Mouse (Mus musculus) large intestine, adult 2 months (tissue): ENCODE data around the gene Vwa8. TPM values are rescaled to one million over a fixed set of nuclear protein-coding genes. Genes with fewer than 3 reads are reported as not detected.

Experiments used
- DNase-seq: peaks from one replicate; pipeline ENCODE4 v3.0.0-alpha.2; 2012; ENCODE audit warnings: low read depth, low spot score
- WGBS: fragments of 180-500 bp; shearing (Covaris S2); methylation state at CpG from one replicate; pipeline ENCODE4 v1.1.7; 2018; 5-methylcytosine and 5-hydroxymethylcytosine counted together
- polyA plus RNA-seq: library from polyadenylated mRNA; depleted of rRNA; stranded (reverse); fragments of >200 nt; gene quantifications from 2 replicates; pipeline ENCODE4 v1.2.3, GENCODE M21; 2012; rRNA removed

The Vwa8 gene
- polyA plus RNA-seq, 1 experiment, result 12.2 TPM

DNA sequence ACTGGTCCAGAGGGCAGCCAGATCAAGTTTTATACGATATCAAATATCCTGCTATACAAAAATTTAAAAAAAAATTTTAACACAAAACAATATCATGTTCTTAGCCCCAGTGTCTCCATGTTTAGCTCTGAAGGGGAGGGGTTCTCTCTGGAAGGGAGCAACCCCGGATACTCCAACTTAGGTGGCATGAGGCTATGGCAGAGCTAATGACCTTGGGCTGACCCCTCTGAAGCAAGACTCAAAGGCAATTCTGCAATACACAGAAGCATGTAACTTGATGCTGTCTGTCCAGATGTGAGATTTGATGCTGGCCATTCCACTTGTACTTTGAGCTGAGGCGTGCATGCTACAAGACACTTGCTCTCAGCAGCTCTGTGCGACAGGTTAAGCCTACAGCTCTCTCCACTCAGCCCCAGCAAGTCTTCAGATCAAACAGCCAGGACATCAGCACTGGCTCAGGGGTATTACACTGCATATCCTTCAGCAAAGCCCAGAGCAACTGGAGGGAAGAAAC lies 392.3 kb downstream of the Vwa8 start:
- no peak for DNase-seq
- 78% methylated on average over 4 of the region's 4 CpGs for WGBS

DNA sequence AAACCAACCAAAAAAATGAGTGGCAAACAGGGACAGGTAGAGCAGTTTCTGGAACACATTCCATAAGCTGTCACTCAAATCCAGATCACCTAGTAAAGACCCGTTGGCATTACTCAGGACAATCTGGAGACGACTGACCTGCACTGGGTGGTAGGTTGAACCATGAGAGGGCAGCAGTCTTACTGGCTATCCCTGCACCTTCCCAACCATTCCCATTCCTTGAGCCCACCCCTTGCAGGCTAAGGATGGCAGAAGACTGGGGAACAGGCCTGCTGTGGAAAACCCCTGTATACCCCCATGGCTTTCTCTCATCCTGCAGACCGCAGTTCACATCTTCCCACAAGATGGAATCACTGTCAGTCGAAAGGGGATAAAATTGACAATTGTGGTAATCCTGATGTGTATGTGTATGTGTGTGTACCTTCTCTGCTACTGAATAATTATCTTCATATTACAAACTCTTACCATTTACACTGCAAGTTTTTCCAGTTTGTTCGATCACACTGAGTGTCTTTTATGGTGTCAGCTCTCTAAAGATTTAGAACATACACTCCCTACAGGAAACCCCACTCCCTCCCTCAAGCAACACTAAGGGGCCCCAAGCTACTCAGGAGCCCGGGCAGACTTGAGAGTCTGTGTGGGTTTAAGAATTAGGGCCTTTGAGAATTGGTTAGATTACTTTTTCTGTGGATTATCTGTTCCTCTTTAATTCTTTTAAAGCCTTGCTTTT lies 393.0 kb downstream of the Vwa8 start:
- 64% methylated on average over 6 of the region's 6 CpGs for WGBS
- no peak for DNase-seq

DNA sequence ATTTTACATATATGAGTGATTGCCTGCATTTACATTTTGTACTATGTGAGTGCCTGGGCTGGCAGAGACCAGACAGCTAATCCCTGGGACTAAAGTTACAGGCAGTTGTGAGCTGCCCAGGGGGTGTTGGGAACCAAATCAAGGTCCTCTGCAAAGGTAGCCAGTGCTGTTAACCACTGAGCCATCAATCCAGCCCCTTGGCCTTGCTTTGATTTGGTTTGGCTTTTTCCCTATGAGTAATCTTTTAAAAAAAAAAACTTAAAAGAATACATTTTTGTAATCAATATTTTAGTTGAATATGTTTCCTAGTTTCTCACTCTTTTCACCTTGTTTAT lies 393.5 kb downstream of the Vwa8 start:
- no peak for DNase-seq

DNA sequence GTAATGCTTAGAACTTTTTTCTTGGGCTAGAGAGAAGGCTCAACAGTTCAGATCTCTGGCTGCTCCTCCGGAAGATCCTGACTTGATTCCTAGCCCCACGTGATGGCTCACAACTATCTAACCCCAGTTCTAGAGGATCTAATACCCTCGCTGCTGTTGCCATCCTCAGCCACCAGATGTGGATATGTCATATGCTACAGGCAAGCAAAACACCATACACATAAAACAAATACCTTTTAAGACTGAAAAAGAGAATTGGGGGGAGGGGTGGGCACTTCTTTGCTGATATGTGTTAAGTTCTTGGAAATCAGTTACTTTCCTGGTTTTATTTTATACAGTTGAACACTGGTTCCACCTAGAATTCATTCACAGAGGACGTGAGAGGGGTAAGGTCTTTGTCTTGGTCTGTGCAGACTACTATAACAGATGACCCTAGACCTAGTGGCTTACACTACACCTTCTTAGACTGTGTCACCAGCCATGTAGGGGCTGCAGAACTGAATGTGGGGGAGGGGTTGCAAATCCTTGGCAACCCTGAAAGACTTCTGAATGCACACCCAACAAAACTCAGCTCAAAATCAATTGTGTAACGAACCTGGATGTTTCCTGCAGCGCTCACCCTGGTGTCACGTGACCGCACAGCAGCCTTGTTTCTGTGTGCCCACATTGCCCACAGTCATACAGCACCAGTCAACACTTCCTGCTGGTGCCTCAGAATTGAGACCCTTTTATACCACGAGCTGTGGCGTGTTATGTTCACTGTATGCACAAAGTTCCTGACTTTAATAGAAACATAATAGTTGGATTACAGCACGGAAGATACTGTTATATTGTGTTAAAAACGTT lies 394.4 kb downstream of the Vwa8 start:
- no peak for DNase-seq
- 85% methylated on average over 12 of the region's 12 CpGs for WGBS

DNA sequence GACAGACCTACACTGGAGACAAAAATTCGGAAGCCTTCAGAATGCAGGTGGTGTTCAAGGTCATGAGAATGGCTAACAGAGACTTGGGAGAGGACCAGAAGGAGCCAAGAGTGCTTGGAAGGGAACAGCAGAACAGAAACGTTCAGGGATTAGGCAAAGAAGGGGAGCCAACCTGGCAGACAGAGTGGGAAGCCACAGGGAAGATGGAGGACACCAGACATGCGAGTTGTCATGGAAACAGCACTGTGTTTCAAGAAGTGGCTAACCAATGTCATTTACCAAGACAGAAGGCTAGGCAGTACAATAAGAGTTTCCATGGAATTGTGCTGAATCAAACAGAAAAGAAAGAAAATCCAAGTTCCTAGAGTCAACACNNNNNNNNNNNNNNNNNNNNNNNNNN lies 395.7 kb downstream of the Vwa8 start:
- DNase-seq, result no peak
- 62% methylated on average over 3 of the region's 3 CpGs for WGBS

DNA sequence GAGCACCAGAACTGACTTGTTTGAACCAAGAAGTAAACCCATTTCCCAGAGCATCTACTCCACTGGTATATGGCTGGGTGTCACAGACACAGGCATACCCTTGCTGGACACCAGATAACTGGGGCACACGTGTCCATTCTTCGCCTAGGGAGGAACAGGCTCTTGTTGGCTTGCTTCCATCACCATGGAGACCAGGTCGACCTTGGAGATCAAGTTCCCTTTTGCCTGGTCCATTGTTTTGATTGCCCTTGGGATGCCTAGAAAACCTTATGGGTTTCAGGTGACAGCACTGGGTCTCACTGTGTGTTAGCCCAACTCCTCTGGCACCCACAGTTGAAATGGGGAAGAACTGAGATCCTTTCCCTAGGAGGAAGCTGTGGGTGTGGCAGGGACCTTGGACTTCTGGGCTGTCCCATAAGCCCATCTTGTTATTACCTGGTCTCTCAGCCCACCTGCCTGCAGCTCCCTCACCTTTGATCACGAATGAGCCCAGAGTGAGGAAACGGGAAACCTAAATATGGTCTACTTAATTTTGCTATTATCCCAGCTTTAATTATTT lies 403.0 kb downstream of the Vwa8 start:
- no peak for DNase-seq
- 34% methylated on average over 5 of the region's 5 CpGs for WGBS

Other genes starting within 250 kb of the Vwa8 start
- gene Dgkh, start 116.3 kb upstream of the Vwa8 start, polyA plus RNA-seq, result 0.38 and 0.81 TPM in 2 replicates